8 mouse cellular contexts compared by ENCODE assay signal in genomic region chr14:58071120-58071641, GRCm38 (mm10). TPM values are rescaled to one million over a fixed set of nuclear protein-coding genes. Genes with fewer than 3 reads are reported as not detected.
DNase-seq lines count a peak whose midpoint lies in the region; ATAC-seq lines count a peak whose summit lies in the region.

No protein-coding gene starts in this region.

- peak; percentile 28 to 39 for DNase-seq in B cell, adult 2 months
- peak; percentile 64 for DNase-seq in ZHBTc4 (ENCODE audit: low read depth, low spot score)
- peak; percentile 70 for DNase-seq in embryo, embryonic 11 days
- peak; percentile 77 for DNase-seq in heart, embryonic 10.5 days (ENCODE audit: low spot score)
- peak; percentile 59 to 75 for DNase-seq in kidney, adult 8-10 months
- DNase-seq in spleen, adult 12 weeks (ENCODE audit: low spot score) = no peak

- H3K4me1 ChIP-seq in heart, embryonic 10.5 days = peaks cover 42% of the 10 kb centered on the region
- H3K4me1 ChIP-seq in liver, embryonic 16.5 days (ENCODE audit: control insufficient read depth, low read depth, low read length) = no peaks in the 10 kb centered on the region; the same call in none of the 2 replicates
- peaks cover 12% of the 10 kb centered on the region for H3K4me1 ChIP-seq in neural tube, embryonic 14.5 days (ENCODE audit: control insufficient read depth, insufficient read depth, low read length)

- peaks cover 63% of the 10 kb centered on the region for H3K27me3 ChIP-seq in heart, embryonic 10.5 days (ENCODE audit: insufficient read depth, poor library complexity, severe bottlenecking)
- H3K27me3 ChIP-seq in liver, embryonic 16.5 days (ENCODE audit: control insufficient read depth, insufficient read depth, low read depth, low read length) = peaks cover 75% of the 10 kb centered on the region
- H3K27me3 ChIP-seq in neural tube, embryonic 14.5 days (ENCODE audit: control insufficient read depth, insufficient read depth, low read length) = peaks cover 8% of the 10 kb centered on the region

- ATAC-seq in liver, embryonic 16.5 days (ENCODE audit: low read depth) = no peak
- ATAC-seq in neural tube, embryonic 14.5 days (ENCODE audit: low read depth) = peak; percentile 1; the same call in 1 of the 2 replicates

- peak overlapping the region; percentile 72 for H3K4me3 ChIP-seq in heart, embryonic 10.5 days
- H3K4me3 ChIP-seq in liver, embryonic 16.5 days (ENCODE audit: low read depth, low read length) = peak overlapping the region; percentile 58
- H3K4me3 ChIP-seq in neural tube, embryonic 14.5 days (ENCODE audit: low read depth, low read length) = peak overlapping the region; percentile 63

- no peaks in the 10 kb centered on the region for H3K36me3 ChIP-seq in heart, embryonic 10.5 days
- H3K36me3 ChIP-seq in liver, embryonic 16.5 days (ENCODE audit: control insufficient read depth, insufficient read depth) = no peaks in the 10 kb centered on the region
- no peaks in the 10 kb centered on the region for H3K36me3 ChIP-seq in neural tube, embryonic 14.5 days (ENCODE audit: control insufficient read depth, insufficient read depth, low read length)

- H3K9ac ChIP-seq in liver, embryonic 16.5 days (ENCODE audit: low read depth, low read length) = no peak overlapping the region
- peak overlapping the region; percentile 61 for H3K9ac ChIP-seq in neural tube, embryonic 14.5 days (replicated peaks; ENCODE audit: low read depth, low read length)

- H3K9me3 ChIP-seq in heart, embryonic 10.5 days = no peaks in the 10 kb centered on the region
- H3K9me3 ChIP-seq in liver, embryonic 16.5 days (replicated peaks; ENCODE audit: control insufficient read depth, low read length) = no peaks in the 10 kb centered on the region
- H3K9me3 ChIP-seq in neural tube, embryonic 14.5 days (ENCODE audit: control insufficient read depth, low read length) = no peaks in the 10 kb centered on the region

- peak overlapping the region; percentile 74 for H3K4me2 ChIP-seq in liver, embryonic 16.5 days (ENCODE audit: low read depth, low read length)
- peak overlapping the region; percentile 91 for H3K4me2 ChIP-seq in neural tube, embryonic 14.5 days (ENCODE audit: low read depth, low read length)

- H3K27ac ChIP-seq in heart, embryonic 10.5 days = peak overlapping the region; percentile 90
- no peak overlapping the region for H3K27ac ChIP-seq in liver, embryonic 16.5 days (ENCODE audit: low read length)
- H3K27ac ChIP-seq in neural tube, embryonic 14.5 days (ENCODE audit: low read depth, low read length) = peak overlapping the region; percentile 39; the same call in 1 of the 2 replicates

- WGBS in heart, embryonic 10.5 days = under 1% methylated on average over 25 of the region's 31 CpGs
- under 1% methylated on average over 31 of the region's 31 CpGs for WGBS in liver, embryonic 16.5 days (ENCODE audit: insufficient replicate concordance)
- under 1% methylated on average over 29 of the region's 31 CpGs for WGBS in neural tube, embryonic 14.5 days

RNA-seq across cellular contexts. Expression of gene Fgf9, which starts 0.8 kb away (rescaled TPM):
- polyA plus RNA-seq in heart, embryonic 10.5 days (2016; fragmentation: Nextera tagmentation; extraction: Ambion mirVana) = 5.4 and 9.0 TPM in 2 replicates
- 0.37 and 0.45 TPM in 2 replicates for polyA plus RNA-seq in liver, embryonic 16.5 days (2015; fragmentation: Nextera tagmentation; extraction: Ambion mirVana)
- 18.8 and 23.2 TPM in 2 replicates for polyA plus RNA-seq in neural tube, embryonic 14.5 days (2014; fragmentation: Nextera tagmentation; extraction: Ambion mirVana)
